Mouse (Mus musculus) midbrain, embryonic 10.5 days (tissue): ENCODE results near the gene Gpr156. TPM values are rescaled to one million over a fixed set of nuclear protein-coding genes. Genes with fewer than 3 reads are reported as not detected.

Experiments used
- DNase-seq: peaks from one replicate; pipeline ENCODE4 v3.0.0-alpha.2; 2017; ENCODE audit warnings: low spot score
- H3K27ac ChIP-seq: fragments of 300-500 bp; sonication (generic); replicated peaks from 2 replicates; pipeline ENCODE4 v1.5.1; 2016; ENCODE audit warnings: mild to moderate bottlenecking
- H3K27me3 ChIP-seq: fragments of 300-500 bp; sonication (generic); 2 replicates; pipeline ENCODE4 v1.6.1; 2016; ENCODE audit warnings: low read depth, mild to moderate bottlenecking; ENCODE audit not compliant: poor library complexity, severe bottlenecking
- H3K36me3 ChIP-seq: fragments of 300-500 bp; sonication (generic); 2 replicates; pipeline ENCODE4 v1.6.1; 2016; ENCODE audit warnings: mild to moderate bottlenecking, moderate library complexity
- H3K4me1 ChIP-seq: fragments of 300-500 bp; sonication (generic); 2 replicates; pipeline ENCODE4 v1.6.1; 2016
- H3K4me3 ChIP-seq: fragments of 300-500 bp; sonication (generic); 2 replicates; pipeline ENCODE4 v1.5.1; 2016; ENCODE audit warnings: mild to moderate bottlenecking, moderate library complexity
- H3K9me3 ChIP-seq: fragments of 300-500 bp; sonication (generic); replicated peaks from 2 replicates; pipeline ENCODE4 v1.6.1; 2016; ENCODE audit warnings: mild to moderate bottlenecking
- WGBS: fragments of 180-500 bp; shearing (Covaris S2); methylation state at CpG from one replicate; pipeline ENCODE4 v1.1.7; 2016; 5-methylcytosine and 5-hydroxymethylcytosine counted together
- polyA plus RNA-seq: library from polyadenylated mRNA; unstranded; fragments of >200 nt; fragmentation: Nextera tagmentation; extraction: Ambion mirVana; gene quantifications from 2 replicates; pipeline ENCODE4 v1.2.1, GENCODE M21; 2016

Gpr156 gene
- polyA plus RNA-seq, 1 experiment from 2014 or later, result 2.0 TPM

DNA sequence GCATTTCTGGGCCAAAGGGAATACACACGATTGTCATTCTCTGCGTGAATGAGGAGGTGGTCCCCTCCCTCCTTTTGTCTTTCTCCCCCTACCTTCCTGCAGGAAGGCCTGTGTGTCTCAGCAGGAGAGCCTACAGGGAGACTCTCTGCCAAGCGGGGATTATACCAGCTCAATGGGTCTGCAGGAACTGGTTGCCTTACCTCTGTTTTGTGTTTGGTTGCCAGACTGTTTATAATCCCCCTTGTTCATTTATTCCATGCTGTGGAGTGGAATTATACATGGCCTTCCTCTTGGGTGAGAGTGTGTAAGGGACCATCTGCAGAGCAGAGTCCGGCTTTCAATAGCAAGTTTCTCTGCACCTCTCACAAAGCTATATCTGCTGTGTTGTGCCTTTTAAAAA, 10.8 kb downstream of the Gpr156 start:
- DNase-seq, result peak; percentile 26
- WGBS, result 9% methylated on average over 4 of the region's 4 CpGs
- Histone ChIP-seq H3K36me3 (no peaks in the 10 kb centered on the region), H3K4me3 (no peak overlapping the region), H3K9me3 (peaks cover 4% of the 10 kb centered on the region; the same call in 1 of the 2 replicates), H3K4me1 (peaks cover 29% of the 10 kb centered on the region), H3K27ac (no peak overlapping the region), H3K27me3 (no peaks in the 10 kb centered on the region)

- Histone ChIP-seq H3K9me3 (peaks cover 4% of the 10 kb centered on the region; the same call in 1 of the 2 replicates), H3K36me3 (no peaks in the 10 kb centered on the region), H3K4me1 (peaks cover 29% of the 10 kb centered on the region), H3K27me3 (no peaks in the 10 kb centered on the region), H3K27ac (no peak overlapping the region), H3K4me3 (no peak overlapping the region)
- 67% methylated on average over 2 of the region's 2 CpGs for WGBS
- DNase-seq, result no peak
Observed at GRCm38 (mm10) chr16:37929006-37929405, 12.7 kb downstream of the Gpr156 start.

DNA sequence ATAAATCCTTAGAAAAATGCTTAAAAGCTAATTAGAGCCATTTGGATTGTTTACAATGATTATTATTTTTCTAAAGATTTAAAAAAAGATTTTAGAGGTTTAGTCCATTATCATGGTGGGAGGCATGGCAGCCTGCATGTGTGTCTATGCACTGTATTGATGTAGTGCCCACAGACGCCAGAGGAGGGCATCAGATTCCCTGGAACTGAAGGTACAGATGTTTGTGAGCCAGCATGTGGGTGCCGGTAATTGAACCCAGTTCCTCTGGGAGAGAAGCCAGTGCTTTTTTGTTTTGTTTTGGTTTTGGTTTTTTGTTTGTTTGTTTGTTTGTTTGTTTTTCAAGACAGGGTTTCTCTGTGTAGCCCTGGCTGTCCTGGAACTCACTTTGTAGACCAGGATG, 13.3 kb downstream of the Gpr156 start:
- no peak overlapping the region for H3K27ac ChIP-seq
- WGBS, result 88% methylated on average over 2 of the region's 2 CpGs

GRCm38 (mm10) chr16:37934932-37935331, 18.6 kb downstream of the Gpr156 start:
- Histone ChIP-seq H3K4me1 (peaks cover 21% of the 10 kb centered on the region), H3K4me3 (no peak overlapping the region), H3K27ac (no peak overlapping the region), H3K27me3 (0 out of 2 replicates have a peak, but pooled peaks cover 5% of the 10 kb centered on the region), H3K36me3 (no peaks in the 10 kb centered on the region), H3K9me3 (peaks cover 4% of the 10 kb centered on the region; the same call in 1 of the 2 replicates)
- DNase-seq, result no peak
- 95% methylated on average over 2 of the region's 2 CpGs for WGBS

More for the DNA sequence above, 13.3 kb downstream of the Gpr156 start:
- peaks cover 29% of the 10 kb centered on the region for H3K4me1 ChIP-seq
- peaks cover 4% of the 10 kb centered on the region; the same call in 1 of the 2 replicates for H3K9me3 ChIP-seq
- DNase-seq, result no peak
- H3K36me3 ChIP-seq, result no peaks in the 10 kb centered on the region
- no peaks in the 10 kb centered on the region for H3K27me3 ChIP-seq
- no peak overlapping the region for H3K4me3 ChIP-seq

DNA sequence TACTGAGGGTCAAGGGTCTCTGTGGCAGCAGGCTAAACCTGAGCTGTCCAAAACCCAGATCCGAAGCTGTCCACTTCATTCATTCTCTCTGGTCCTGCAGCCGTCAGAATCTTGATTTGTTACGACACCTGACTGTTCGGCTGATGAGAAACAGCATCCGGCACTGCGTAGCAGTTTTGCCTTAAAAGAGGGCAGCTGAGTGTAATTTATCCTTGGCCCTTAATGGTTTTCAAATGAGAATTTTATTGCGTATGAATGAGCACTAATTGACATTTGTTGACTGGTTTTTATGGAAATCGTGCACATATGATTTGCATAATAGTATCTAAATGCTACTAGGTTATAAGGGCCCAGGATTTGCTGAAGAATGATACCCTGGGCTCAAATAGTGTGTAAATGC, 21.0 kb downstream of the Gpr156 start:
- WGBS, result 88% methylated on average over 8 of the region's 8 CpGs
- no peak for DNase-seq
- Histone ChIP-seq H3K4me1 (peaks cover 25% of the 10 kb centered on the region), H3K9me3 (no peaks in the 10 kb centered on the region), H3K27ac (no peak overlapping the region), H3K4me3 (no peak overlapping the region), H3K27me3 (0 out of 2 replicates have a peak, but pooled peaks cover 5% of the 10 kb centered on the region), H3K36me3 (no peaks in the 10 kb centered on the region)

DNA sequence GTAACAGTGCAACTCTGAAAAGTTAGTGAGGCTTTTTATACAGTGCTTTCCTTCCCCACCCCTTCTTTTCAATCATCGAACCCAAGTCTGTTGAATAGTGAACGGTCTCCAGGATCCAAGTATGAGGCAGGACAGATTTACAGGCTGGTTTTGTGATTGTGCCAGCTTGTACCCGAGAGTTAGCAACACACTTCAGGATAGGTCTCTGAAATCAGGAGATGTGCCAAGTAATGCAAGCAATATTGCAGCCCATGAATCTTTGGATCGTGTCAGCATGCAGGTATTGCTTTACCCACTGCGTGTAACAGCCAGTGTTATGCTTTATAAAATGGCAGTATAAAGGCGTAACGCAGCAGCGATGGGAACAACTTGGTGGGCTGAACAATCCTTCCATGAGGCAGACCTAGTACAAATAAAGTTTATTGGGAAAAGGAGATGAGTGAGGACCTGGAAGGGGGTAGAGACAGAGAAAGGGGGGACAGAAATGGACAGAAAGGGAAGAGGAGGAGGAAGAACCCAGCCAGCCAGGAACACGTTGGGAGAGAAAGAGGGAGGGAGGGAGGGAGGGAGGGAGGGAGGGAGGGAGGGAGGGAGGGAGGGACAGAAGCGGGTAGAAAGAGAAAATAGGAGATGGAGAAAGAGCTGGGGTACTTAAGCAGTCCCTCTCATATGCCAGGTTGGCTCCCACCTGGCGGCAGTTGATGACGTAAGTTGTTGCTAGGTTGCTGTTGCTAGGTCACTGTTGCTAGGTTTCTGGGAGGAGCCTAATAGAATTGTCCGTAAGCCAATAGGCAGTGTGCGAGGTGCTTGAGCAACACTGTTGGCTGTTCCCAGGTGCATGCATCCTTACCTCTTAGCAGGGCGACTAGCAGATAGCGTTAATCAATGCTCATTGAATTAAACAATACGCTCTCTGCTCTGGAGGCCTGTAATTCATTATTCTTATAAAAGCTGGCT, 22.1 kb downstream of the Gpr156 start:
- peak; percentile 47 for DNase-seq
- H3K4me3 ChIP-seq, result peak overlapping the region; percentile 29
- H3K27me3 ChIP-seq, result 0 out of 2 replicates have a peak, but pooled peaks cover 5% of the 10 kb centered on the region
- H3K36me3 ChIP-seq, result no peaks in the 10 kb centered on the region
- H3K4me1 ChIP-seq, result peaks cover 25% of the 10 kb centered on the region
- H3K27ac ChIP-seq, result no peak overlapping the region
- WGBS, result 48% methylated on average over 16 of the region's 17 CpGs
- H3K9me3 ChIP-seq, result no peaks in the 10 kb centered on the region

- DNase-seq, result no peak
- WGBS, result 71% methylated on average over 11 of the region's 11 CpGs
- Histone ChIP-seq H3K36me3 (no peaks in the 10 kb centered on the region), H3K27me3 (0 out of 2 replicates have a peak, but pooled peaks cover 5% of the 10 kb centered on the region), H3K9me3 (no peaks in the 10 kb centered on the region), H3K4me3 (0 out of 2 replicates have a peak overlapping the region, but pooled peaks have one; percentile 29), H3K4me1 (peaks cover 30% of the 10 kb centered on the region), H3K27ac (no peak overlapping the region)
Observed at GRCm38 (mm10) chr16:37939082-37939863, 23.0 kb downstream of the Gpr156 start.

DNA sequence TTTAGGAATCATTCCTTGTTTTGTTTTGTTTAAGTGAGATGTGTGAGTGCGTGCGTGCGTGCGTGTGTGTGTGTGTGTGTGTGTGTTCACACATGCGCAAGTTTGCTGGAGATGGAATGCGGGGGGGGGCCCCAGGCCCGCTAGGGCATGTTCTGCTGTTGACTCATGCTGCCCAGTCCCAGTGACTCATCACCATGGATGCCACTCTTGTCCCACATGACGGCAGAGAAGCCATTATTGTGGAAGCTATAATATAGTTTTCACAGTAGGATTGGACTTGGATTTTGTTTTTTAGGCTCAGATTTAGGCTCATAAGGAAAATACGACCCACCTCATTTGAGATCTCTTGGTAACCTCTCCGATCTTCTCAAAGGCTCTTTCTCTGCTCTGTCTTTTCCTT, 24.0 kb downstream of the Gpr156 start:
- WGBS, result 89% methylated on average over 10 of the region's 10 CpGs
- Histone ChIP-seq H3K27ac (no peak overlapping the region), H3K27me3 (0 out of 2 replicates have a peak, but pooled peaks cover 5% of the 10 kb centered on the region), H3K36me3 (no peaks in the 10 kb centered on the region), H3K4me1 (peaks cover 31% of the 10 kb centered on the region), H3K4me3 (no peak overlapping the region), H3K9me3 (no peaks in the 10 kb centered on the region)
- DNase-seq, result no peak

- 65% methylated on average over 2 of the region's 2 CpGs for WGBS
- no peak for DNase-seq
Observed at GRCm38 (mm10) chr16:37943701-37944100, 27.4 kb downstream of the Gpr156 start.

DNA sequence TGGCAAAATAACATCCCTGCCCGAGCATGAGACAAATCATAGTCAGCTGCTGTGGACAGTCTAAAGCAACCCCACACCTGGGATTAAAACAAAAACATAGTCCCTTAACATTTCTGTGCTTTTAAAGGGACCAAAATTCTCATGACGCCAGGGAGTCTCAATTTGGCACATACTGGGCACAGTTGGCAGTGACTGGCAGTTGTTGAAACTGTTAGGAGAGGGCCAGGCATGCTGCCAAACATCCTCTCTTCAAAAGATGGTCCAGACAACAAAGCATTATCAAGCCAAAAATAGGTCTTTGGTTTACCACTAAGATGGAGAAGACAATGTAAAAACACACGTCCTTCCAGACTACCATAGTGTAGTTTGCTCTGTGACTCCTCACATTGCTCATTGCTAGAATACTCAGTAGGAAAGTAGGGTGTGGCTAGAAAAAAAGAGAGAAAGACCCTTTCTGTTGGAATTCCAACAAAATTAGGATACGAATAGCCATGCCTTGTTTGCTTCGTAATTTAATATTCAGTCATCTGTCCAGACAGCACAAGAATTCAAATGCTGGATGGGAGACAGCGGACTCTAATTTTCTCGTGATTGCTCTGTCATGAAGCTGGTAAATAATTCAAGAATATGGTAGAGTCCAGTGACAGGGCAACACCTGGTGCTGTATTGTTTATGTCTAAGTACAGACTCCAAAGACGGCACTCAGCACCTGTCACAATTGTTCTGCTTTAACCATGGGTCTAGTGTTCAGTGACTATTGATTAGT, 28.9 kb downstream of the Gpr156 start:
- Histone ChIP-seq H3K4me1 (peaks cover 7% of the 10 kb centered on the region), H3K27me3 (no peaks in the 10 kb centered on the region), H3K9me3 (no peaks in the 10 kb centered on the region), H3K36me3 (no peaks in the 10 kb centered on the region), H3K4me3 (no peak overlapping the region), H3K27ac (no peak overlapping the region)
- no peak for DNase-seq
- 85% methylated on average over 8 of the region's 8 CpGs for WGBS

More at GRCm38 (mm10) chr16:37943701-37944100, 27.4 kb downstream of the Gpr156 start:
- Histone ChIP-seq H3K36me3 (no peaks in the 10 kb centered on the region), H3K4me3 (no peak overlapping the region), H3K4me1 (peaks cover 15% of the 10 kb centered on the region), H3K27ac (no peak overlapping the region), H3K27me3 (no peaks in the 10 kb centered on the region), H3K9me3 (no peaks in the 10 kb centered on the region)

DNA sequence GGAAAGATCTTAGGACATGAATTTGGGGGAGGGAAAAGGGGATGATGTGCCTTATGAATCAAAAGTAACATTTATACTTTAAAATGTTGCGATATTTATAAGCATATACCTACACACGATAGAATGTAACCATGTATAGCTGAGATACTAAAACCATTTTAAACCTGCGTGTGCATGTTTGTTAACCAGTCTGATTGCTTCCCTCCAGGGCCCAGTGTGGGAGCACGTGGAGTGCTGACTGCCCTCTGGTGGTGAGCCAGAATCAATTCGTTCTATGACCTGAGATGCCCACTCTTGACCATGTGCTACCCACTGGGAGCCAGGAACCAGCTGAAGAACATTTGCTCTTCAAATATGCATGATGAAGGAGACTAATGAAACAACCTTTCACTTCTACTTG, 30.9 kb downstream of the Gpr156 start:
- WGBS, result 40% methylated on average over 5 of the region's 5 CpGs
- H3K4me1 ChIP-seq, result peaks cover 6% of the 10 kb centered on the region; the same call in 1 of the 2 replicates
- H3K4me3 ChIP-seq, result no peak overlapping the region
- no peaks in the 10 kb centered on the region for H3K36me3 ChIP-seq
- H3K27me3 ChIP-seq, result no peaks in the 10 kb centered on the region
- no peaks in the 10 kb centered on the region for H3K9me3 ChIP-seq
- DNase-seq, result peak; percentile 57
- no peak overlapping the region for H3K27ac ChIP-seq

- WGBS, result 89% methylated on average over 4 of the region's 4 CpGs
- no peak overlapping the region for H3K4me3 ChIP-seq
- H3K27ac ChIP-seq, result no peak overlapping the region
- no peak for DNase-seq
- no peaks in the 10 kb centered on the region for H3K9me3 ChIP-seq
- H3K27me3 ChIP-seq, result no peaks in the 10 kb centered on the region
- no peaks in the 10 kb centered on the region for H3K36me3 ChIP-seq
- H3K4me1 ChIP-seq, result peaks cover 6% of the 10 kb centered on the region; the same call in 1 of the 2 replicates
Observed at GRCm38 (mm10) chr16:37948365-37948764, 32.1 kb downstream of the Gpr156 start.
